Mouse (Mus musculus) bone marrow macrophage, adult 2 months (primary cell): ENCODE results near the gene Smad6.

Experiments
- CTCF ChIP-seq: IDR thresholded peaks from 2 replicates; pipeline ENCODE4 v1.5.1; 2012; ENCODE audit warnings: low read depth, mild to moderate bottlenecking, low read length, moderate library complexity
- POLR2A ChIP-seq: IDR thresholded peaks from 2 replicates; pipeline ENCODE4 v1.6.1; 2012; ENCODE audit warnings: mild to moderate bottlenecking, low read depth, low read length, borderline replicate concordance

GRCm38 (mm10) chr9:64045117-64045890 is 23.4 kb upstream of the Smad6 start:
- TF ChIP-seq CTCF (no peak), POLR2A (no peak)
